Mouse (Mus musculus): ENCODE results near the gene Ptbp3. TPM values are rescaled to one million over a fixed set of nuclear protein-coding genes. Genes with fewer than 3 reads are reported as not detected.

Ptbp3 gene
- 18.0 and 20.1 TPM in 2 replicates for polyA plus RNA-seq (2015; fragmentation: Nextera tagmentation; extraction: Ambion mirVana)

- Histone ChIP-seq H3K27me3 (no peaks in the 10 kb centered on the region), H3K9ac (peak within 1 kb of the TSS; percentile 70), H3K27ac (replicated peaks) (peak within 1 kb of the TSS; percentile 85), H3K9me3 (no peaks in the 10 kb centered on the region), H3K4me1 (replicated peaks) (peaks cover 25% of the 10 kb centered on the region), H3K4me2 (peak within 1 kb of the TSS; percentile 78), H3K4me3 (peak within 1 kb of the TSS; percentile 65), H3K36me3 (no peaks in the 10 kb centered on the region)
- under 1% methylated on average over 48 of the region's 83 CpGs for WGBS
- peak; percentile 95 for ATAC-seq (ENCODE audit: low FRiP score, low read depth)
These were observed at the start of gene Ptbp3 for GRCm38 (mm10) chr4:59549175-59549976. TSS of gene Ptbp3 (minus strand) at chr4:59549364.

DNA sequence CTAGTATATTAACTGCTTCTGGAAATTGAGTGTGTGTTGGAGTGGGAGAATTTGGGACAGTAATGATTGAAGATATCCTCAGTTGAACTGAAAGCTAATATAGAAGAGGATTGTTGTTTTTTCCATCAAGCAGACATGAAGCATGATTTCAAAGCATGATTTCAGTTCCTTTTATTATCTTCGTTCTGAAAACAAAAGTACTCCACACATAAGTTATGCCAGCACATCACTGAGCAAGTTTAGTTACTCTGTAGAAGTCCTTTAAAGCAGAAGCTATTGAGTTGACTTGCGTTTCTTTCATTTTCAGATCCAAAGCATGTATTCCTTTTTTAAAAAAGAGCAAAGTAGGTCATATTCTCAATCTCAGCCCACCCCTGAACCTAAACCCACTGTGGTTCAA is 47.4 kb upstream of the Ptbp3 start:
- Histone ChIP-seq H3K4me1 (replicated peaks) (no peaks in the 10 kb centered on the region), H3K36me3 (peaks cover 6% of the 10 kb centered on the region; the same call in 1 of the 2 replicates)
- WGBS: 89% methylated on average over 2 of the region's 2 CpGs

GRCm38 (mm10) chr4:59594614-59595013 is 45.5 kb upstream of the Ptbp3 start:
- H3K27ac ChIP-seq (replicated peaks): no peak overlapping the region
- H3K4me1 ChIP-seq (replicated peaks): no peaks in the 10 kb centered on the region
- no peaks in the 10 kb centered on the region for H3K27me3 ChIP-seq
- H3K36me3 ChIP-seq: peaks cover 6% of the 10 kb centered on the region; the same call in 1 of the 2 replicates
- no peaks in the 10 kb centered on the region for H3K9me3 ChIP-seq
- no peak overlapping the region for H3K4me2 ChIP-seq
- ATAC-seq (ENCODE audit: low FRiP score, low read depth): no peak
- H3K4me3 ChIP-seq: no peak overlapping the region
- WGBS: 65% methylated on average over 2 of the region's 2 CpGs
- no peak overlapping the region for H3K9ac ChIP-seq

More for the DNA sequence above, 47.4 kb upstream of the Ptbp3 start:
- Histone ChIP-seq H3K9ac (no peak overlapping the region), H3K4me2 (no peak overlapping the region), H3K4me3 (no peak overlapping the region), H3K27me3 (no peaks in the 10 kb centered on the region), H3K27ac (replicated peaks) (no peak overlapping the region), H3K9me3 (no peaks in the 10 kb centered on the region)
- no peak for ATAC-seq (ENCODE audit: low FRiP score, low read depth)

DNA sequence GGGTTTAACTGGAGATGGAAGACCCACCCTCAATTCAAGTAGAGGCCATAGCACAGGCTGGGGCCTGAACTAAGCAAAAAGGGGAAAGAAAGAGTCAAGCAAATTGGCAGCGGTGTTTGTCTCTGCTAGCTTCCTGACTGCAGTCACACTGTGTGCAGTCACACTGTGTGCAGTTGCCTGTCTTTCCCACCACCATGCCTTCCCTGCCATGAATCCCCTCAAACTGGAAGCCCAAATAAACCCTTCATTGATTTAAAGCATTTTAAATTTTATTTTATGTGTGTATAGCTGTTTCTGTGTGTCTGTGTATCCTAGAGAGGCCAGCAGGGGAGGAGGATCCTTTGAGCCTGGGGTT is 38.7 kb upstream of the Ptbp3 start:
- Histone ChIP-seq H3K4me2 (no peak overlapping the region), H3K9me3 (no peaks in the 10 kb centered on the region), H3K27ac (replicated peaks) (no peak overlapping the region), H3K4me3 (no peak overlapping the region), H3K36me3 (no peaks in the 10 kb centered on the region), H3K9ac (no peak overlapping the region), H3K4me1 (replicated peaks) (no peaks in the 10 kb centered on the region), H3K27me3 (no peaks in the 10 kb centered on the region)
- ATAC-seq (ENCODE audit: low FRiP score, low read depth): no peak
- 89% methylated on average over 1 of the region's 1 CpGs for WGBS

- Histone ChIP-seq H3K4me2 (no peak overlapping the region), H3K9ac (no peak overlapping the region), H3K27me3 (no peaks in the 10 kb centered on the region), H3K9me3 (no peaks in the 10 kb centered on the region), H3K27ac (replicated peaks) (no peak overlapping the region), H3K4me3 (no peak overlapping the region), H3K36me3 (no peaks in the 10 kb centered on the region), H3K4me1 (replicated peaks) (peaks cover under 1% of the 10 kb centered on the region)
- ATAC-seq (ENCODE audit: low FRiP score, low read depth): no peak
- 83% methylated on average over 2 of the region's 2 CpGs for WGBS
These were observed 38.2 kb upstream of the Ptbp3 start for GRCm38 (mm10) chr4:59587215-59587871.

DNA sequence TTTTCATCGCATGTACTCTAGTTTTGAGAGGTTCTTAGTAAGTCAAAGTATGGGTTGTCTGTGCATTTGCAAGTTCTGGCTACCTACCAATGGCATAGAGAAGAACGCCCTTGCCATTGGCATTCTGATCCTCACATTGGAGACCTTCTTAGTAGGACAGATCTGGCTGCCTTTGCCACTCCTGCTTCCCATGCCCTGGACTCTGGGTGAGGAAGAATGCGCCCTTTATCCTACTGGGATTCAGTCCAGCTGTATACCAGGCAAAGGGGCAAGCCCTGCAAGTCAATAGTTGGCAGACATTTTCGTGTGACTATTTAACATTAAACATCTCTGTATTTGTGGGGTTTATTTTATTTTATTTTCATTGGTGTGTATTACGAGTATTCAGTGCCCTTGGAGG is 35.9 kb upstream of the Ptbp3 start:
- H3K4me2 ChIP-seq: no peak overlapping the region
- 80% methylated on average over 5 of the region's 5 CpGs for WGBS
- no peaks in the 10 kb centered on the region for H3K9me3 ChIP-seq
- no peak for ATAC-seq (ENCODE audit: low FRiP score, low read depth)
- H3K4me1 ChIP-seq (replicated peaks): peaks cover 12% of the 10 kb centered on the region
- no peak overlapping the region for H3K9ac ChIP-seq
- H3K36me3 ChIP-seq: no peaks in the 10 kb centered on the region
- H3K27ac ChIP-seq (replicated peaks): no peak overlapping the region; the same call in 1 of the 2 replicates
- H3K27me3 ChIP-seq: no peaks in the 10 kb centered on the region
- no peak overlapping the region for H3K4me3 ChIP-seq

- ATAC-seq (ENCODE audit: low FRiP score, low read depth): no peak
- no peak overlapping the region for H3K27ac ChIP-seq (replicated peaks)
- H3K36me3 ChIP-seq: no peaks in the 10 kb centered on the region
- peak overlapping the region; percentile 66; the same call in 1 of the 2 replicates for H3K9ac ChIP-seq
- WGBS: 21% methylated on average over 6 of the region's 6 CpGs
- H3K27me3 ChIP-seq: no peaks in the 10 kb centered on the region
- H3K4me2 ChIP-seq: peak overlapping the region; percentile 87
- H3K4me1 ChIP-seq (replicated peaks): peaks cover 20% of the 10 kb centered on the region
- peak overlapping the region; percentile 59 for H3K4me3 ChIP-seq
- no peaks in the 10 kb centered on the region for H3K9me3 ChIP-seq
These were observed 33.0 kb upstream of the Ptbp3 start for GRCm38 (mm10) chr4:59582186-59582585.

GRCm38 (mm10) chr4:59581314-59582185 is 32.4 kb upstream of the Ptbp3 start, which contains the start of gene Hsdl2:
TSS of gene Hsdl2 (plus strand) at chr4:59581563.
- Histone ChIP-seq H3K9ac (peak within 1 kb of the TSS; percentile 66), H3K27ac (replicated peaks) (peak within 1 kb of the TSS; percentile 88), H3K27me3 (no peaks in the 10 kb centered on the region), H3K4me1 (replicated peaks) (peaks cover 20% of the 10 kb centered on the region), H3K4me2 (peak within 1 kb of the TSS; percentile 87), H3K4me3 (peak within 1 kb of the TSS; percentile 59), H3K9me3 (no peaks in the 10 kb centered on the region), H3K36me3 (no peaks in the 10 kb centered on the region)
- WGBS: under 1% methylated on average over 61 of the region's 61 CpGs
- peak; percentile 97 for ATAC-seq (ENCODE audit: low FRiP score, low read depth)

DNA sequence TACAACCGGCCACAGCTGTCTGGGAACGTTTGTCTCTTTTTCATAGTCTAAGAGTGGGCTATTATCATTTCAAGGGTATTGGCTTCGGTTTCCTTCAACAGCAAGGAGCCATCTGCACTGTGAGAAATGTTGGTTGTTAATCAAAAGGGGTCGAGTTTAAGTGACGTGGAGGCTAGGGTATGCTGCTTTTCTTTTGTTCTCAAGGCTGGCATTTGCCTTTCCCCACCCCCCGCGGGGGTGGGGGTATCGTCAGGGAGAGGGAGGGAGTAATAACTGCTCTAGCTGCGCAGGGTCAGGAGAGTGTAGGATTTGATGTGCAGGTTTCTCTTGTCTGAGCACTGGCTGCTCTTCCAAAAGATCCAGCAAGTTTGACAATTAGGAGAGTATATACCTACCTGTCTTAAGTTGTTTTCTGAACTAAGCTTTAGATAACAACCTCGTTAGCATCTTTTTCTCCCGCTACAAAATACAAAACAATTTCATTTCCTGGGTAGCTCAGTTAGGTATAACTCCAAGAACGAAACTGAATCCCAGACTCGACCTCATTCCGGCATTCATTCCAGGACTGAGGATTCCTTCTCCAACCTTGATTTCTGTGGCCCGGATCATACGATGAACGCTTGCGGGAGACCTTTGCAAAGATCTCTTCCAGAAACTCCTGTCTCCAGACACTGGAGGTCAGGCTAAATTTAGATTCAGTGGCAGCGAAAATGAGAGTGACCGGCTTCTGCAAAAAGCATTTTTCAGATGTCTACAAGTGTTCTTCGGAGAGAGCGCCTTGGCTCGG is 31.5 kb upstream of the Ptbp3 start:
- H3K4me1 ChIP-seq (replicated peaks): peaks cover 20% of the 10 kb centered on the region
- peak overlapping the region; percentile 66 for H3K9ac ChIP-seq
- H3K36me3 ChIP-seq: no peaks in the 10 kb centered on the region
- no peaks in the 10 kb centered on the region for H3K9me3 ChIP-seq
- under 1% methylated on average over 23 of the region's 23 CpGs for WGBS
- no peaks in the 10 kb centered on the region for H3K27me3 ChIP-seq
- peak; percentile 58 for ATAC-seq (ENCODE audit: low FRiP score, low read depth)
- H3K27ac ChIP-seq (replicated peaks): peak overlapping the region; percentile 88
- H3K4me2 ChIP-seq: peak overlapping the region; percentile 87
- peak overlapping the region; percentile 59 for H3K4me3 ChIP-seq

GRCm38 (mm10) chr4:59575184-59575958 is 26.2 kb upstream of the Ptbp3 start:
- H3K27me3 ChIP-seq: no peaks in the 10 kb centered on the region
- no peak overlapping the region for H3K4me2 ChIP-seq
- no peak overlapping the region for H3K4me3 ChIP-seq
- ATAC-seq (ENCODE audit: low FRiP score, low read depth): no peak
- WGBS: 87% methylated on average over 11 of the region's 11 CpGs
- no peaks in the 10 kb centered on the region for H3K9me3 ChIP-seq
- no peak overlapping the region for H3K27ac ChIP-seq (replicated peaks)
- peaks cover 11% of the 10 kb centered on the region for H3K4me1 ChIP-seq (replicated peaks)
- no peak overlapping the region for H3K9ac ChIP-seq
- H3K36me3 ChIP-seq: no peaks in the 10 kb centered on the region

Measured in hindbrain, embryonic 15.5 days (tissue).